18 mouse cellular contexts compared by ENCODE assay signal in genomic region chr16:97930231-97930630, GRCm38 (mm10). TPM values are rescaled to one million over a fixed set of nuclear protein-coding genes. Genes with fewer than 3 reads are reported as not detected.
DNase-seq lines count a peak whose midpoint lies in the region; TF ChIP-seq lines count a peak whose summit lies in the region.
"Had no signal": no experiment of that assay in that cellular context is flagged by ENCODE, and none has a peak within 500 bp of the region (broad histone marks: within the 10 kb centered on the region; RNA-seq: fewer than 3 reads in every experiment).

No protein-coding gene starts in this region.

- DNase-seq in adrenal gland, postnatal 14 days: peak; percentile 44
- no peak for DNase-seq in adrenal gland, adult 8-10 months
- peak; percentile 34 for DNase-seq in kidney, adult 2 months
- DNase-seq in kidney, adult 9 months: no peak
- peak; percentile 37 for DNase-seq in urinary bladder, postnatal 14 days (ENCODE audit: low spot score)
- no peak for DNase-seq in urinary bladder, postnatal 10 days (ENCODE audit: low spot score)
- no peak for DNase-seq in layer of hippocampus, postnatal 36 days
- DNase-seq: cerebellum, adult 11 months; cerebellum, postnatal 14 days; embryo, embryonic 11 days; left cerebral cortex, postnatal 4 days; right cerebral cortex, postnatal 25 days; thymus, postnatal 14 days had no signal

- H3K36me3 ChIP-seq in kidney, adult 2 months (ENCODE audit: control insufficient read depth, insufficient read depth, low read length): no peaks in the 10 kb centered on the region
- H3K36me3 ChIP-seq: forebrain, embryonic 12.5 days; hindbrain, embryonic 15.5 days; liver, embryonic 12.5 days; neural tube, embryonic 12.5 days had no signal

- H3K4me3 ChIP-seq in kidney, adult 2 months (ENCODE audit: insufficient read depth, low read depth, low read length): no peak overlapping the region
- H3K4me3 ChIP-seq: forebrain, embryonic 12.5 days; hindbrain, embryonic 15.5 days; liver, embryonic 12.5 days; neural tube, embryonic 12.5 days had no signal

- H3K27me3 ChIP-seq in kidney, adult 2 months (replicated peaks; ENCODE audit: control insufficient read depth, insufficient read depth, low read length): no peaks in the 10 kb centered on the region
- H3K27me3 ChIP-seq: forebrain, embryonic 12.5 days; hindbrain, embryonic 15.5 days; neural tube, embryonic 12.5 days had no signal

- 0 out of 2 replicates have a peak, but pooled peaks cover 4% of the 10 kb centered on the region for H3K4me1 ChIP-seq in kidney, adult 2 months (ENCODE audit: control insufficient read depth, insufficient read depth, low read length)
- H3K4me1 ChIP-seq: forebrain, embryonic 12.5 days; hindbrain, embryonic 15.5 days; neural tube, embryonic 12.5 days had no signal

- TF ChIP-seq CTCF in kidney, adult 2 months (conservative IDR thresholded peaks at IDR 0.05; ENCODE audit: insufficient read depth, insufficient read length, low read depth, low read length): no peak

- no peak for TF ChIP-seq POLR2A in kidney, adult 2 months (IDR thresholded peaks at IDR 0.05; ENCODE audit: low read depth, low read length)

- no peak overlapping the region for H3K27ac ChIP-seq in kidney, adult 2 months (ENCODE audit: insufficient read depth, low read depth, low read length)
- H3K27ac ChIP-seq: forebrain, embryonic 12.5 days; hindbrain, embryonic 15.5 days; liver, embryonic 12.5 days; macrophage; neural tube, embryonic 12.5 days had no signal

RNA-seq across cellular contexts. Expression of gene C2cd2, which starts 32.2 kb away (rescaled TPM):
- total RNA-seq in adrenal gland, postnatal 14 days (2021): 27.3 and 38.2 TPM in 2 replicates
- total RNA-seq in adrenal gland, adult 8-10 months (2022): 10 to 100 TPM; 15.2 to 23.5 (median 20.8) TPM
- 25.6 and 26.0 TPM in 2 replicates for polyA plus RNA-seq in kidney, adult 2 months (2012; rRNA removed)
- total RNA-seq in layer of hippocampus, postnatal 36 days (2021): 10 to 100 TPM; 16.3 to 17.1 TPM

RNA-seq across cellular contexts. Expression of gene Zbtb21, which starts 32.2 kb away (rescaled TPM):
- 25.9 and 30.6 TPM in 2 replicates for total RNA-seq in adrenal gland, postnatal 14 days (2021)
- total RNA-seq in adrenal gland, adult 8-10 months (2022): 10 to 100 TPM; 28.3 to 48.0 (median 36.4) TPM
- polyA plus RNA-seq in kidney, adult 2 months (2012; rRNA removed): 11.8 and 11.9 TPM in 2 replicates
- 10 to 100 TPM; 26.4 to 27.0 TPM for total RNA-seq in layer of hippocampus, postnatal 36 days (2021)

Comparison
In these comparisons a context has a peak if more than half of its experiments do, and no peak if none do; other contexts are left out.
1. DNase-seq: peak in adrenal gland, postnatal 14 days (single experiment), kidney, adult 2 months (single experiment) and urinary bladder, postnatal 14 days (single experiment); none in adrenal gland, adult 8-10 months (single experiment), kidney, adult 9 months (single experiment), urinary bladder, postnatal 10 days (single experiment) and layer of hippocampus, postnatal 36 days (0 of 2).